Mouse (Mus musculus) olfactory bulb, adult 2 months (tissue): ENCODE data around the gene Eif2ak1.

ENCODE experiments used
- CTCF ChIP-seq: fragments of 200-500 bp; IDR thresholded peaks from 2 replicates; pipeline ENCODE4 v1.5.1; 2012; ENCODE audit warnings: low read depth, mild to moderate bottlenecking, low read length, moderate library complexity; ENCODE audit not compliant: insufficient read depth
- POLR2A ChIP-seq: fragments of 200-500 bp; IDR thresholded peaks from 2 replicates; pipeline ENCODE4 v1.6.1; 2012; ENCODE audit warnings: mild to moderate bottlenecking, low read depth, low read length, moderate library complexity; ENCODE audit not compliant: insufficient read depth

DNA sequence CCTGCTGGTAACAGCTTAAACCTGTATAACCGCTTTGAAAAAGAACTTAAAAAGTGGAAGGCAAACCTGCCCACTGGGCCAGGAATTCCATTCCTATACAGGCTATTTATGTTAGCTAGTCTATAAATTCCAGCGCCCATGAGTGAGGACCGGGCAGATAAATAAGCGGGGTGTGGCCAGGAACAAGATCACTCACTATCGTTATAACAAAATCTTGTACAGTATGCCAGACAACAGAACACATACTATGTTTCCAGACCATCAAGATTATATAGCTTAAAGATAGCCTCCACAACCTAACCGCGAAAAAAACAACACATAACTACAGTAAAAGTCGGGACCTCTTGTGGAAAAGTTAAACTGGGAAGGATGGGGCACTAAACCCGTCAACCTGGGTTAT lies 91.3 kb downstream of the Eif2ak1 start:
- TF ChIP-seq POLR2A (no peak), CTCF (no peak)
